Mouse (Mus musculus): ENCODE measurements at regions not wholly inside any gene's neighbourhood (a gene's known extent, or its start where the extent isn't known, plus 50 kb on each side); places are given as distances from the start of the nearest gene placed in this dataset.

DNA sequence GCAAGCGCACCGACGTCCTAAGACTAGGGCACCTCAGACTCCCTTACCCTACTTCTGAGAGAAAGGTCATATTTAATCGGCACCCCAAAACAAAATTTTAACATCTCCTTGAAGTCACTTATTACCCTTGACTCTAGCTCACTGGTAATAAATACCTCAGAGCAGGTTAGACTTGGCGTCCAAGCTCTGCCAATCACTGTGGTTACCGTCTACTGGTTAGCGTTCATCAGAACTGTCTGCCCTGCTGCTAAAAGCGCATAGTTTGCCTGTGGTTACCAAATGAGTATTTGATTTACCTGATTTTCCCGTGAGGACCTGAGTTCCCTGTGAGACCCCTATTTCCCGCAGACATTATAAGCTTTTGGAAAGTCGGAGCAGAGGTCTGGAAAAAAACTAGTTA is 107.3 kb upstream of the Hmgn3 start:
- H3K4me1 ChIP-seq (ENCODE audit: control insufficient read depth, insufficient read depth, low read length) = no peaks in the 10 kb centered on the region
- no peak for ATAC-seq
- no peaks in the 10 kb centered on the region for H3K9me3 ChIP-seq (ENCODE audit: control insufficient read depth, low read length)
- H3K36me3 ChIP-seq (ENCODE audit: control insufficient read depth, insufficient read depth, low read length) = no peaks in the 10 kb centered on the region
- no peak overlapping the region for H3K27ac ChIP-seq (ENCODE audit: low read length)
- H3K4me2 ChIP-seq (ENCODE audit: low read depth, low read length) = no peak overlapping the region
- no peak overlapping the region for H3K4me3 ChIP-seq (ENCODE audit: low read length)
- H3K27me3 ChIP-seq (replicated peaks; ENCODE audit: control insufficient read depth, insufficient read depth, low read length) = no peaks in the 10 kb centered on the region
- WGBS = 86% methylated on average over 11 of the region's 11 CpGs
- H3K9ac ChIP-seq (ENCODE audit: low read depth, low read length) = no peak overlapping the region

DNA sequence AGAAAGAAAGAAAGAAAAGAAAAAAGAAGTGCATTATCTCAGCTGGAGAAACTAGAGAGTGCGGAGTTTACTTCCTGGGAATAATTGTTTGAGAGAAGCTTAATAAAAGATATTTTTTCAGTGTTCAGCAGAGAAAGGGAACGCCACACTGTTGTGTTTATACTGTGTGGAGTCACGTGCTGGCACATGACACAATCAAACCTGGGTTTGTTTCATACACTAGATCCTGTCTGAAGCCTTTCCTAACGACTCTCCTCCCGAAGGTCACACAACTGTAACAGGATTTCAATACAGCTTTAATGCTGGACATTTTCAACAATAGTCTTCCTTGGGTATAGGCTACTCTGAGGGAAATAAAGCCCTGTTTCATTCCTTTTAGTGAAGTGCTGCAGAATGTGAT is 105.3 kb upstream of the Hmgn3 start:
- WGBS = 52% methylated on average over 5 of the region's 5 CpGs
- Histone ChIP-seq H3K9me3 (ENCODE audit: control insufficient read depth, low read length) (no peaks in the 10 kb centered on the region), H3K4me2 (ENCODE audit: low read depth, low read length) (no peak overlapping the region), H3K27me3 (replicated peaks; ENCODE audit: control insufficient read depth, insufficient read depth, low read length) (no peaks in the 10 kb centered on the region), H3K4me3 (ENCODE audit: low read length) (no peak overlapping the region), H3K4me1 (ENCODE audit: control insufficient read depth, insufficient read depth, low read length) (no peaks in the 10 kb centered on the region), H3K27ac (ENCODE audit: low read length) (no peak overlapping the region), H3K36me3 (ENCODE audit: control insufficient read depth, insufficient read depth, low read length) (no peaks in the 10 kb centered on the region), H3K9ac (ENCODE audit: low read depth, low read length) (no peak overlapping the region)
- no peak for ATAC-seq

DNA sequence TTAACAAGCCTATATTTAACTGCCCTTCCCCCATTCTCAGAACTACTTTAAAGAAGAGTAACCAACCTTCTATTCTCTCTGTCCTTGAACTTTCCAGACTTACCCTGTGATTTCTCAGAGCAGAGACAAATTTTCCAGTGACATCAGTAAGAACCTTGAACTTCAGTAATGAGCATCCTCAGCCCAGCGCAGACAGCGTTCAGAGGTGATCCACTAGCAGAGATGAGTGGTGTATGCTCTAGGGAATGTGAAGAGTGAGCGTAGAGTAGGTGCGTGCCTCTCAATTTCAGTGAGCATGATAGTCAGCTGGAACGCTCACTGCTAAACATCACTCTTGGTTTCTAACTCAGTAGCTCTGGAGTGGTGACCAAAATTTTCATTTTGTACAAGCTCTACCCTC is 103.4 kb upstream of the Hmgn3 start:
- ATAC-seq = no peak
- no peaks in the 10 kb centered on the region for H3K9me3 ChIP-seq (ENCODE audit: control insufficient read depth, low read length)

DNA sequence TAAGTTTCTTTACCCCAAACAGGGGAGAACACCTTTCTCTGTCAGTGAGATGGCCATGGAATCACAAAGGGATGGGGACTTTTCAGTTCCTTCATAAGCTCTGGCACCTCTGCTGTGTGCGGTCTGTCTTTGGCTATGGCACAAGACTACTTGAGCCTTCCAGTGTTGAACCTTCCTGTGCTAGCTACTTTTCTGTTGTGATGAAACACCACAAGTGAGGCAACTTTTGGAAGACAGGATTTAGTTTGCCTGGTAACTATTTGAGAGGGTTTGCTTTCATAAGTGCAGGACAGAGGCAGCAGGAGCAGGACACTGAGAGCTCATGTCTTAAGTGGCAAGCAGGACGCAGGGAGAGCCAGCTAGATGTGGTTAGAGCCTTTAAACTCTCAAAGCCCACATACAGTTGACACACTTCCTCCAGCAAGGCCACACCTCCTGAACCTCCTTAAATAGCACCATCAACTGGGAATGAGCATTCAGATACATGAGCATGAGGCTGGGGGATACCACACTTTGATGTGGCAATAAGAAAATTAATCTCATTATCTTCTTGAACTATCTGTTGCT is 101.8 kb upstream of the Hmgn3 start:
- Histone ChIP-seq H3K27ac (ENCODE audit: low read length) (no peak overlapping the region), H3K9ac (ENCODE audit: low read depth, low read length) (no peak overlapping the region), H3K4me3 (ENCODE audit: low read length) (no peak overlapping the region), H3K36me3 (ENCODE audit: control insufficient read depth, insufficient read depth, low read length) (no peaks in the 10 kb centered on the region), H3K9me3 (ENCODE audit: control insufficient read depth, low read length) (no peaks in the 10 kb centered on the region), H3K4me2 (ENCODE audit: low read depth, low read length) (no peak overlapping the region), H3K27me3 (replicated peaks; ENCODE audit: control insufficient read depth, insufficient read depth, low read length) (no peaks in the 10 kb centered on the region), H3K4me1 (ENCODE audit: control insufficient read depth, insufficient read depth, low read length) (no peaks in the 10 kb centered on the region)
- WGBS = 93% methylated on average over 2 of the region's 2 CpGs
- ATAC-seq = no peak

More for the DNA sequence above, 103.4 kb upstream of the Hmgn3 start:
- Histone ChIP-seq H3K4me1 (ENCODE audit: control insufficient read depth, insufficient read depth, low read length) (no peaks in the 10 kb centered on the region), H3K27ac (ENCODE audit: low read length) (no peak overlapping the region), H3K4me3 (ENCODE audit: low read length) (no peak overlapping the region), H3K4me2 (ENCODE audit: low read depth, low read length) (no peak overlapping the region), H3K27me3 (replicated peaks; ENCODE audit: control insufficient read depth, insufficient read depth, low read length) (no peaks in the 10 kb centered on the region), H3K36me3 (ENCODE audit: control insufficient read depth, insufficient read depth, low read length) (no peaks in the 10 kb centered on the region), H3K9ac (ENCODE audit: low read depth, low read length) (no peak overlapping the region)
- WGBS = 90% methylated on average over 5 of the region's 5 CpGs

DNA sequence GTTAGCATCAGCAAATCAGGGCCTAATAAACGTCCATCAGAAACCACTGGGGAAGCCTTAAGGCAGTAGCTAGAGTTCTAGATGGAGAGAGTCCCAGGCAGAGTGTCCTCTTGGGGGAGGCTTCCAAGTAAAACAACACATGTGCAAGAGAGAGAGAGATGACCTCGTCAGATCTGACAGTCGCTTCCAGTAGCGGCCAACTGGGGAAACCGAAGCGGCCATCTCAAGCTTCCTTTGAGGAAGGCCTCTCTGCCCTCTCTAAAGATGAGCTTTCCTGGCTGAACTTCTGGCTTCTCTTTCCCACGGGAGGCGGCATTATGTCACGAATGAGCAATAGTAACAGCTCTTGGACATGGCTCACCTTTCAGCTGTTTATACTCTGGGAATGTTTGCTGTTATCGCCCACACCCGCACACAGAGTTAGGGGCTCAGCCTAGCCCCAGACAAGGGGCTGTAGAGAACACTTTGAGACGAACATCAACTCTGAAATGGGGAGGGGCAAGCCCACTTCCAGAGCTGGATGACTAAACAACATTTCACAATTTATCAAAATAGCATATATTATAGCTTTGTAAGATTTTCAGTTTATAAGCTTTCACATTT is 100.7 kb upstream of the Hmgn3 start:
- Histone ChIP-seq H3K27ac (ENCODE audit: low read length) (no peak overlapping the region), H3K9me3 (ENCODE audit: control insufficient read depth, low read length) (no peaks in the 10 kb centered on the region), H3K9ac (ENCODE audit: low read depth, low read length) (no peak overlapping the region), H3K4me1 (ENCODE audit: control insufficient read depth, insufficient read depth, low read length) (no peaks in the 10 kb centered on the region), H3K27me3 (replicated peaks; ENCODE audit: control insufficient read depth, insufficient read depth, low read length) (no peaks in the 10 kb centered on the region), H3K4me2 (ENCODE audit: low read depth, low read length) (no peak overlapping the region), H3K36me3 (ENCODE audit: control insufficient read depth, insufficient read depth, low read length) (no peaks in the 10 kb centered on the region), H3K4me3 (ENCODE audit: low read length) (no peak overlapping the region)
- 57% methylated on average over 12 of the region's 12 CpGs for WGBS
- ATAC-seq = no peak

DNA sequence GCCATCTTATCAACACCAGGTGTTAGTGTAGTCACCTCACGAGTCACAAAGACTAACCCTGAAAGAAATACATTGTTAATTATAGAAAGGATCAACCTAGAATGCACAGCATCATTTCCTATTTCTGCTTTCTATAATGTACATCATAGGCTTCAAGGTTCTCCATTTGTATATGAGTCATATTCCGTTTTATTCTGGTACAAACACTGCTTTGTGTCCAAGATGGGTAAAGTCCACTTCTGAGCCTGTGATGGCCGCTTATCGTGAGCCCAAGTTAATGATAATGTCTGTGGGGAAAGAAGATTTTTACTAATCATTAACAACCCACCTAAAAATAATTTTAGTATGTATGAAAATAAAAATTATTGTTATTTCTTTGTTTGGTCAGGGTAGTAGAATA is 94.6 kb upstream of the Hmgn3 start:
- H3K36me3 ChIP-seq (ENCODE audit: control insufficient read depth, insufficient read depth, low read length) = no peaks in the 10 kb centered on the region
- no peaks in the 10 kb centered on the region for H3K9me3 ChIP-seq (ENCODE audit: control insufficient read depth, low read length)
- ATAC-seq = peak; percentile 81; the same call in 1 of the 2 replicates
- H3K9ac ChIP-seq (ENCODE audit: low read depth, low read length) = no peak overlapping the region
- H3K27me3 ChIP-seq (replicated peaks; ENCODE audit: control insufficient read depth, insufficient read depth, low read length) = no peaks in the 10 kb centered on the region
- whole genome bisulfite sequencing = 72% methylated on average over 4 of the region's 4 CpGs
- no peaks in the 10 kb centered on the region for H3K4me1 ChIP-seq (ENCODE audit: control insufficient read depth, insufficient read depth, low read length)
- no peak overlapping the region for H3K27ac ChIP-seq (ENCODE audit: low read length)
- H3K4me2 ChIP-seq (ENCODE audit: low read depth, low read length) = no peak overlapping the region
- H3K4me3 ChIP-seq (ENCODE audit: low read length) = no peak overlapping the region

DNA sequence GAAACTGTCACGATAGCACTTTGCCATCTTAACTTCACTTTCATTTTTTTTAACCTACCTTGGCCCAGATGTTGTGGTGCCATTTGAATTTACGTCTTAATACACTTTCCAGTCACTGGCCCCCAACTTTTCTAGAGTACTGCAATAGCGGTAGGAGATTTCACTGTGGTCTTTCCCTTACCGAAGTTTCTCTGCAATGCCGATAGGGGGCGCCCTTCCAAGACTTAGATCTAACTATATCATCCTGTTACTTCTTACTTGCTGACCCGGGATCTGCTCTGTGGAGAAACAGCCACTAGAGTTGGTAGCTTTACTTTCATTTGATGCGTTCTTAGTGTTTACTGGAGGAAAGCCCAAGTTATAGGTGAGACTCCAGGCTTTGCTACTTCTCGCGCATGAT is 92.6 kb upstream of the Hmgn3 start:
- no peaks in the 10 kb centered on the region for H3K36me3 ChIP-seq (ENCODE audit: control insufficient read depth, insufficient read depth, low read length)
- H3K27ac ChIP-seq (ENCODE audit: low read length) = no peak overlapping the region
- no peak overlapping the region for H3K4me2 ChIP-seq (ENCODE audit: low read depth, low read length)
- 78% methylated on average over 10 of the region's 10 CpGs for WGBS
- H3K9me3 ChIP-seq (ENCODE audit: control insufficient read depth, low read length) = no peaks in the 10 kb centered on the region
- H3K4me1 ChIP-seq (ENCODE audit: control insufficient read depth, insufficient read depth, low read length) = no peaks in the 10 kb centered on the region
- no peak overlapping the region for H3K9ac ChIP-seq (ENCODE audit: low read depth, low read length)
- no peak overlapping the region for H3K4me3 ChIP-seq (ENCODE audit: low read length)
- H3K27me3 ChIP-seq (replicated peaks; ENCODE audit: control insufficient read depth, insufficient read depth, low read length) = no peaks in the 10 kb centered on the region
- no peak for ATAC-seq

DNA sequence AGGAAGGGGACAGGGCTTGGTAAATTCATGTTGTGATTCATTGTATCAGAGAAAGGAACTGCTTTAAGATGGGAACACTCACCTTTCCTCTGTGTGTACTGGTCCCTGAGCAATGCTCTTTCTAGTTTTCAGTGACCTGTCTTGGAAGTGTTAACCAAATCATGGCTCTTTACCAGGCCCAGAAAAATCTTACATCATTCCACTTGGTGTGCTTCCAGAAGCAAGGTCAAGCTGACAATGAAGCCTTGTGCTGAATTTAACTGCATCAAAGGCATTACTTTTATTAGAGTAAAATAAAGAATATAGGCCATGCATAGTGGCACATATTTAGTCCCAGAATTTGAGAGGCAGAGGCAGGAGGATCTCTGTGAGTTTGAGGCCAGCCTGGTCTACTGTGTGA is 75.4 kb upstream of the Hmgn3 start:
- no peak for ATAC-seq

DNA sequence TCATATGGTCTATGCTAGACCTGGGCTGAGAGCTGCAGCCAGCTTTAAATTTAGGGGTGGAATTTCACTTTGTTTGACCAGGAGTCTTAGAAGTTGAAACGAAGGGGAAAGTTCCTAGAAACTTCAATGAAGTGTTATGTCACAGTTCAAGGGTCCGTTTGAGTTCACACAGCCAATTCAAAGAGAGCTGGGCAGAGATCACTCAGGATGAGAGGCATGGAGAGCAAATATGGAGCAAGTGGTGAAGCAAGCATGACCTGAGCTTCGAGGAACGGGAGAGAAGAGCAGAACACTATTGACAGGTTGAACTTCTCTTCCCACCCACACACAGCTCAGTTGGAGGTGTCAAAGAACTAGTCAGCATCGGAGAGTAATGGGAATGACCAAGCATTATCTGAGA is 56.1 kb upstream of the Hmgn3 start:
- no peaks in the 10 kb centered on the region for H3K27me3 ChIP-seq (replicated peaks; ENCODE audit: control insufficient read depth, insufficient read depth, low read length)
- no peaks in the 10 kb centered on the region for H3K9me3 ChIP-seq (ENCODE audit: control insufficient read depth, low read length)
- no peak overlapping the region for H3K4me3 ChIP-seq (ENCODE audit: low read length)
- H3K36me3 ChIP-seq (ENCODE audit: control insufficient read depth, insufficient read depth, low read length) = no peaks in the 10 kb centered on the region
- no peaks in the 10 kb centered on the region for H3K4me1 ChIP-seq (ENCODE audit: control insufficient read depth, insufficient read depth, low read length)
- 69% methylated on average over 5 of the region's 5 CpGs for WGBS
- H3K27ac ChIP-seq (ENCODE audit: low read length) = no peak overlapping the region
- no peak overlapping the region for H3K4me2 ChIP-seq (ENCODE audit: low read depth, low read length)
- no peak overlapping the region for H3K9ac ChIP-seq (ENCODE audit: low read depth, low read length)
- no peak for ATAC-seq

More for the DNA sequence above, 75.4 kb upstream of the Hmgn3 start:
- H3K36me3 ChIP-seq (ENCODE audit: control insufficient read depth, insufficient read depth, low read length) = no peaks in the 10 kb centered on the region
- no peak overlapping the region for H3K4me2 ChIP-seq (ENCODE audit: low read depth, low read length)
- no peaks in the 10 kb centered on the region for H3K27me3 ChIP-seq (replicated peaks; ENCODE audit: control insufficient read depth, insufficient read depth, low read length)
- no peak overlapping the region for H3K4me3 ChIP-seq (ENCODE audit: low read length)
- H3K27ac ChIP-seq (ENCODE audit: low read length) = no peak overlapping the region
- H3K4me1 ChIP-seq (ENCODE audit: control insufficient read depth, insufficient read depth, low read length) = no peaks in the 10 kb centered on the region
- H3K9ac ChIP-seq (ENCODE audit: low read depth, low read length) = no peak overlapping the region
- H3K9me3 ChIP-seq (ENCODE audit: control insufficient read depth, low read length) = no peaks in the 10 kb centered on the region

DNA sequence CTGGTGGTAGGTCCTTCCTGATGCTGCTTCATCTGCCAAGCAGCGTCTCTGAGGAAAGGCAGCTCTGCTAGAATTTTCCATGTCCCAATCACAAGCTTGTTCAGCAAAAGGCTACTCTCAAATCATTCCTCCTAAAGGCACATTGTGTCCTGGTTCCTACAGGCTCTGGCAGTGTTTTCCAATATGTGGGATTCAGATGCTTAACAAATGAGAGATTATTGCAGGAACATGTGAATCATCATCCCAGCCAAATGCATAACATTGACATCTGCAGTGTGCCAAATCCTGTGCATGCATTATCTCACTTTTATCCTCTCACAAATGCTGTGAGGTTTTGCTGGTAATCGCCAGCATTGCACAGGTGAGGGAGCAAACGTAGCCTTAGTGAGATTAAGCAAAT is 53.3 kb upstream of the Hmgn3 start:
- WGBS = 79% methylated on average over 3 of the region's 3 CpGs
- no peak overlapping the region for H3K4me2 ChIP-seq (ENCODE audit: low read depth, low read length)

More for the DNA sequence above, 53.3 kb upstream of the Hmgn3 start:
- H3K27me3 ChIP-seq (replicated peaks; ENCODE audit: control insufficient read depth, insufficient read depth, low read length) = no peaks in the 10 kb centered on the region
- no peaks in the 10 kb centered on the region for H3K4me1 ChIP-seq (ENCODE audit: control insufficient read depth, insufficient read depth, low read length)
- no peaks in the 10 kb centered on the region for H3K36me3 ChIP-seq (ENCODE audit: control insufficient read depth, insufficient read depth, low read length)
- H3K27ac ChIP-seq (ENCODE audit: low read length) = no peak overlapping the region
- H3K9me3 ChIP-seq (ENCODE audit: control insufficient read depth, low read length) = no peaks in the 10 kb centered on the region
- H3K4me3 ChIP-seq (ENCODE audit: low read length) = no peak overlapping the region
- no peak for ATAC-seq
- no peak overlapping the region for H3K9ac ChIP-seq (ENCODE audit: low read depth, low read length)
